Mouse (Mus musculus) hindbrain, embryonic 10.5 days (tissue): ENCODE data around the gene Tmprss15. TPM values are rescaled to one million over a fixed set of nuclear protein-coding genes. Genes with fewer than 3 reads are reported as not detected.

Experiments used
- DNase-seq: peaks from one replicate; pipeline ENCODE4 v3.0.0-alpha.2; 2017; ENCODE audit warnings: low spot score
- H3K27ac ChIP-seq: fragments of 300-500 bp; sonication (generic); 2 replicates; pipeline ENCODE4 v1.5.1; 2016; ENCODE audit warnings: mild to moderate bottlenecking, moderate library complexity
- H3K27me3 ChIP-seq: fragments of 300-500 bp; sonication (generic); 2 replicates; pipeline ENCODE4 v1.6.1; 2016; ENCODE audit warnings: mild to moderate bottlenecking; ENCODE audit not compliant: poor library complexity, insufficient read depth, severe bottlenecking
- H3K36me3 ChIP-seq: fragments of 300-500 bp; sonication (generic); 2 replicates; pipeline ENCODE4 v1.6.1; 2016; ENCODE audit warnings: mild to moderate bottlenecking, moderate library complexity
- H3K4me1 ChIP-seq: fragments of 300-500 bp; sonication (generic); replicated peaks from 2 replicates; pipeline ENCODE4 v1.6.1; 2016; ENCODE audit warnings: mild to moderate bottlenecking
- H3K4me3 ChIP-seq: fragments of 300-500 bp; sonication (generic); 2 replicates; pipeline ENCODE4 v1.5.1; 2016; ENCODE audit warnings: mild to moderate bottlenecking, moderate library complexity
- H3K9me3 ChIP-seq: fragments of 300-500 bp; sonication (generic); 2 replicates; pipeline ENCODE4 v1.6.1; 2016; ENCODE audit warnings: mild to moderate bottlenecking, moderate library complexity
- WGBS: fragments of 180-500 bp; shearing (Covaris S2); methylation state at CpG from one replicate; pipeline ENCODE4 v1.1.7; 2016; 5-methylcytosine and 5-hydroxymethylcytosine counted together
- polyA plus RNA-seq: library from polyadenylated mRNA; unstranded; fragments of >200 nt; fragmentation: Nextera tagmentation; extraction: Ambion mirVana; gene quantifications from 2 replicates; pipeline ENCODE4 v1.2.1, GENCODE M21; 2016

The Tmprss15 gene
- not detected in 2 replicates for polyA plus RNA-seq

DNA sequence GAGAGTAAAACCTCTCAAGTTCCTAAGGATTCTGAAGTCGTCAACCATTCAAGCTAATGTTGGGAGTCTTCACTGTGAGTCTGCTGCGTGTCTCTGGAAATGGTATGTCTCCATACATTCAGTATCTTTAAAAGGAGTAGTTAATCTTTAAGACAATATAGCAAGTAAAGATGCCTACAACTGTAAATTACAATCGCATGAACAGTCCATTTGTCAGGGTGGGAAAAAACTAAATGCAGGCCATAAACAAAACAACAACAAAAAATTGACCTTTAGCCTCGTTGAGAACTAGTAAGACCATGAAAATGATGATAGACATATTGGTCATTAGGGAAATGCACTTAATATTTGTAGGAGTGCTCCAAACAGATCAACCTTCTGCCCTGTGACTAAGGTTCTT, at the start of gene Tmprss15:
Gene Tmprss15, minus strand, starts transcription at position 101 of the 400 bp plus-strand sequence.
- Histone ChIP-seq H3K36me3 (no peaks in the 10 kb centered on the region), H3K27me3 (no peaks in the 10 kb centered on the region), H3K4me3 (no peak within 1 kb of the TSS), H3K4me1 (no peaks in the 10 kb centered on the region), H3K9me3 (no peaks in the 10 kb centered on the region), H3K27ac (no peak within 1 kb of the TSS)
- no peak for DNase-seq
- 85% methylated on average over 4 of the region's 4 CpGs for WGBS

DNA sequence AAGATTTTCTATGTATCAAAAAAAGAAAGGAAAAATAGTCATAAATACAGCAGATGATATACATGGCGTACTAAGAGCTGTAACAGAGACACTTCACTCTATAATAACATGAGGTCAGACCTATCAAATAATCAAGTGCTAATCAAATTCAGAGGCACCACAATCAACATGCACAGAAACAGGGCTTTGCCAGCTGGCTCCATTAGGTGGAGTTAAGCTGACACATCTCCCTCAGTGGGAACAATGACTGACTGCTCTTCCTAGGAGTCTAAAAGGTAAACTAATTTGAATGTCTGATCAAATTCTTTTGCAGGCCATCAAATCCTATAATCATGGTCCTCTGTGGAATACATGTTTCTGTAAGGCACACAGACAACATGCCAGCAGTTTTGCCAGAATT, 24.0 kb upstream of the Tmprss15 start:
- Histone ChIP-seq H3K27ac (no peak overlapping the region), H3K4me1 (peaks cover 2% of the 10 kb centered on the region; the same call in 1 of the 2 replicates), H3K9me3 (no peaks in the 10 kb centered on the region), H3K27me3 (no peaks in the 10 kb centered on the region), H3K36me3 (no peaks in the 10 kb centered on the region), H3K4me3 (no peak overlapping the region)
- no peak for DNase-seq
- WGBS, result 82% methylated on average over 1 of the region's 1 CpGs

DNA sequence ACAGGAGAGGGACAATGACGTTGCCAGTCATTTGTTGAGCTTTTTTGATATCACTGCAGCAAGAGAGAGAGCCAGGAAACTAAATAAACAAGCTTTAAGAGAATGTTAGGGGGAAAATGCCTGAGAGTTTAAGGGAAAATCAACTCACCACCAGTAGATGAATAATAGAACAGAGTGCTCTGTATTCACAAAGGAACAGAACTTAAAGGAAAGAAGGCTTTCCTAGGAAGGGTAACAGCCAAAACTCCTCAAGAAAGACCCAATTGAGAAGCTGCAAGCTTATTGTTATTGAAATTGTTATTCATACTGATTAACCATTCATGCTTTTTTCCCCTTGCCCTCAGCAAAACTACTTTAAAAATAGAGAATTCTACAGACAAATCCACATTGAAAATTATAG, 18.6 kb upstream of the Tmprss15 start:
- Histone ChIP-seq H3K36me3 (no peaks in the 10 kb centered on the region), H3K4me1 (no peaks in the 10 kb centered on the region; the same call in 1 of the 2 replicates), H3K27me3 (no peaks in the 10 kb centered on the region), H3K9me3 (no peaks in the 10 kb centered on the region), H3K4me3 (no peak overlapping the region), H3K27ac (no peak overlapping the region)
- WGBS, result 53% methylated on average over 1 of the region's 1 CpGs
- DNase-seq, result no peak

DNA sequence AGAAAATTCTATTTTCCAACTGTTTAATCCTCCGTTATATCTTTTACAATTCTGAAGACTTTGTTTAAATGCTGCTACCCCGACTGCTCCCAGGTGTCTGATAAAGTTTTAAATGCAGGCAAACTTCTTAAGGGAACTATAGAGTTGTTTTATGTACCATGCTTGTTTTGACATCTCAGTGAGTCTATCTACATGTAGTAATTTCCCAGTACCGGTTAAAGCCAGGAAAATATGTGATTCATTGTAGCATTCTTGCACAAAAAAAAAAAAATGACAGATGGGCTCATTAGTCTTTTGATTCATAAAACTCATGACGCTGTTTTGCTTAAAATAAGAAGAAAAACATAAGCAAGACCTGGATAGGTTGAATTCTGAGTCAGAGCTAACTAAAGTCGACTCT, 18.1 kb upstream of the Tmprss15 start:
- Histone ChIP-seq H3K4me3 (no peak overlapping the region), H3K4me1 (no peaks in the 10 kb centered on the region; the same call in 1 of the 2 replicates), H3K36me3 (no peaks in the 10 kb centered on the region), H3K9me3 (no peaks in the 10 kb centered on the region), H3K27me3 (no peaks in the 10 kb centered on the region), H3K27ac (no peak overlapping the region)
- no peak for DNase-seq
- WGBS, result 90% methylated on average over 5 of the region's 5 CpGs

DNA sequence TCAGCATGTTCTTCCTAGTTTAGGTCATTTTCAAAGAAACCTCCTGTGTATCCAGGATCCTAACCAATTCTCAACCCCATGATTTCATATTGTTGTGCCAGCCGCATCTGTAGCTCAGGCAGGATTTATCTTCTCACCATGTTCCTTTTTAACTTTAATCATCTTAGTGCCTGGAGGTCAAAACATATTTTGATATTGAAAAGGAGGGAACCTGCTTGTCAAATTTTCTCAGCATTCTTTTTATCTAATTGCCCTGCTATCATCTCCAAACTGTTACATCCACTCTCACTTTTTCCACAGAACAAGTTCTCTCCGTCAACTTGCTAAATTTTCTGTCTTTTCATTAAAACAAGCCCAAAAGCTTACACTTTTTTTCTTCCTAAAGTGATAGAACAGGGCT, 9.4 kb upstream of the Tmprss15 start:
- Histone ChIP-seq H3K27ac (no peak overlapping the region), H3K9me3 (no peaks in the 10 kb centered on the region), H3K36me3 (no peaks in the 10 kb centered on the region), H3K4me3 (no peak overlapping the region), H3K4me1 (no peaks in the 10 kb centered on the region), H3K27me3 (no peaks in the 10 kb centered on the region)
- DNase-seq, result no peak
- WGBS, result 85% methylated on average over 2 of the region's 2 CpGs

DNA sequence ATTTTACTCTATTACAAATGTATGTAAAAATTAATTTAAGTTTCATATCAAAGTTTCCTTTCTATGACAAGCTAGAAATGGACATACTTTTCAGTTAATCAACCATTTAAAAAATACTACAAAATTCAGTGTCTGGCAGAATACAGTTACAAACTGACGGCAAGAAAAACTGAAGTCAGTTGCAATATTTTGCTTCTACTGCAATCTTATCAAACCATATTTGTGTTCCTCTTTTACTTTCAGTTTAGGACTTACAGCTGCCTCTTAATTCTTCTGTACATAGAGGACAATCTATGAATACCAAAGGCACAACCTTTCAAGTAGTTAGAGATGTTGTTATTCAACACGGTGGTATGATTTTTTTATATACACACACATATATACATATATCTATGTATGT, 7.4 kb upstream of the Tmprss15 start:
- H3K4me3 ChIP-seq, result no peak overlapping the region
- H3K27ac ChIP-seq, result no peak overlapping the region
- H3K36me3 ChIP-seq, result no peaks in the 10 kb centered on the region
- 88% methylated on average over 2 of the region's 2 CpGs for WGBS
- no peak for DNase-seq
- H3K9me3 ChIP-seq, result no peaks in the 10 kb centered on the region
- no peaks in the 10 kb centered on the region for H3K27me3 ChIP-seq
- no peaks in the 10 kb centered on the region for H3K4me1 ChIP-seq

DNA sequence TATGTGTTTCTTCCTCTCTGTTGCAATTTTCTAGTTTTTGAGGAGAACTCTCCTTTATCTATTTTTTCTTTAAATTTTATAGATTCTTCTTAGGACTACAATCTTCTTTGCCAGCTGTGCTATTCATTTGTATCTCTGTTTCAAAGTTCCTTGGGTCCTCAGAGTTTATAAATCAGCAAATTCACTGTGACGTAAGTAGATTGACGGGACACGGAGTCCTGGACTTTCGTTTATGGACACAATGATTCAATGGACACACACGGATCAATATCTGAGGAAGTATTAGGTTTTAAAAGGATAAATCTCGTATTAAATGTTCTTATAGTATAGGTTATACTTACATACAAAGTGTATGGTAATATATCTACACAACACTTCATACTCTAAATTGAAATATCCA, 4.3 kb downstream of the Tmprss15 start:
- Histone ChIP-seq H3K9me3 (no peaks in the 10 kb centered on the region), H3K36me3 (no peaks in the 10 kb centered on the region), H3K4me1 (no peaks in the 10 kb centered on the region), H3K4me3 (no peak overlapping the region), H3K27ac (no peak overlapping the region), H3K27me3 (no peaks in the 10 kb centered on the region)
- WGBS, result 86% methylated on average over 6 of the region's 6 CpGs
- no peak for DNase-seq

DNA sequence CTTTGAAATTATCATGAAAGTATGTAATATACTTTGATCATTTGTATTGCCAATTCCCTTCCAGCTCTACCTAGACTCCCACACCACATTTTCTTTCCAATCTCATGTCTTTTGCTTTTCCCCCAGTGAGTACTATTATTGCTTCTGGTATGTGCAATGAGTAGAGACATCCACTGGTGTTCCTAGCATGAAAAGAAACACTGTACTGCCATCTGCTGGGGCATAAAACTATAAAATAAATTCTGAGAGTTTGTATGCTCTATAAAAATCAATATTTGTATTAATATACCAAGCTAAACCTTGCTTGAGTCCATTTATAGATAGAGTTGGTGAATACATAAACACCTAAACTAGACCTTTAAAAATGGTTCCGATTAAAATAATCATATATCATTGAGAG, 27.0 kb downstream of the Tmprss15 start:
- no peak overlapping the region for H3K27ac ChIP-seq
- no peaks in the 10 kb centered on the region for H3K36me3 ChIP-seq
- no peak for DNase-seq
- 92% methylated on average over 1 of the region's 1 CpGs for WGBS
- no peaks in the 10 kb centered on the region for H3K4me1 ChIP-seq
- no peaks in the 10 kb centered on the region for H3K9me3 ChIP-seq
- H3K27me3 ChIP-seq, result no peaks in the 10 kb centered on the region
- H3K4me3 ChIP-seq, result no peak overlapping the region

DNA sequence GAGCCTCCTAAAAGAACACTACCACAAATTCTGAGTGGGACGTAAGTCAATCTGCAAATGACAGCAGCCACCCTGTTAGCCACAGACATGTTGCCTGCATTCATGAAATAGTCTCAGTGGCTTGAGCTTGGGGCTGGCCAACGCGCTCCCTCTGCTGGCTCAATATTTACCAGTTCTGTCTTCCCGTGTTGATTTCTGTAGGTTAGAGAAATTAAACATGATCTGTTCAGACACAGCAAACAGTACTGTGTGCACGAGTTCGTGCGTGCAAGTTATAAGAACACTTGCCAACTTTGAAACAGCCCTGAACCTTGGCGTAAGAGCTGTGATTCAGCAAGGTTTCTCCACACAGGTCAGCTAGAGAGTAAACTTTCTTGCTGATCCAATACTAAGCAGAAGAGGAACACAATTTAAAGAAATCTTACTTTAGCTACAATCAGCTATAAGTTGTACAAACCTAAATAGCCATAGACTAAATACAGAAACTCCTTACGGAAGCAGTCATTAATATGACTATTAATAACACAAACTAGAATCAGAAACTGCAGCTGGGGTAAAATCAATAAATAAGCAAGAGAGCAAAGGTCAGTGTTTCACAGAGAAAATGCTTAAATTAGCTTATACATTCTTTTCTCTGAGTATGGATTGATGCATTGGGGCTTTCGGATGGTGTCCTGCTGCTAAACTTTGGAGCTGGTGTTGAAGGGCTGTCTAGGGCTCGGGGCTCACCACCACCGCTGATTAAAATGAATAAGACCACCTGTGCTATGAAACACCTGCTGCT, 31.9 kb downstream of the Tmprss15 start:
- 72% methylated on average over 12 of the region's 12 CpGs for WGBS

DNA sequence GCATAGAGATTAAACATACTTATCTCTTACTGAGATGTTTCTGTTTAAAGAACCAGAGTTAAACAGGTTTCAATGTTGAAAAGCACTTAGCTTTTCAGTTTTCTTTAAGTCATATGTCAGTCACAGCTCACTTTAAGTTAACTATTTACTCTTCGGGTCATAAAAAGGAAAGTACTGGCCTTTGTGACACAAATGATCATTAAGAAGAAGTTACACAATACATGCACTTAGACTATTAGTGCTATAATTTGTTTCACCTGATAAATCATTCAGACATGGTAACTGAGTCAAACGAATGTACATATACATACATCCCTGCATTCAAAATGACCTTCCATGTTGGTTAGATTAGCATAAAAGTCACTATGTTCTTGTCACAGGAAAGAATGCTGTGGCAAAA, 58.3 kb downstream of the Tmprss15 start:
- H3K9me3 ChIP-seq, result no peaks in the 10 kb centered on the region
- no peak overlapping the region for H3K4me3 ChIP-seq
- WGBS, result 86% methylated on average over 2 of the region's 2 CpGs
- no peaks in the 10 kb centered on the region for H3K4me1 ChIP-seq
- no peaks in the 10 kb centered on the region for H3K27me3 ChIP-seq
- no peak overlapping the region for H3K27ac ChIP-seq
- no peak for DNase-seq
- no peaks in the 10 kb centered on the region for H3K36me3 ChIP-seq

More for the DNA sequence above, 31.9 kb downstream of the Tmprss15 start:
- no peak overlapping the region for H3K4me3 ChIP-seq
- H3K27me3 ChIP-seq, result no peaks in the 10 kb centered on the region
- DNase-seq, result peak; percentile 30
- no peaks in the 10 kb centered on the region for H3K36me3 ChIP-seq
- H3K4me1 ChIP-seq, result no peaks in the 10 kb centered on the region
- no peak overlapping the region for H3K27ac ChIP-seq
- no peaks in the 10 kb centered on the region for H3K9me3 ChIP-seq

DNA sequence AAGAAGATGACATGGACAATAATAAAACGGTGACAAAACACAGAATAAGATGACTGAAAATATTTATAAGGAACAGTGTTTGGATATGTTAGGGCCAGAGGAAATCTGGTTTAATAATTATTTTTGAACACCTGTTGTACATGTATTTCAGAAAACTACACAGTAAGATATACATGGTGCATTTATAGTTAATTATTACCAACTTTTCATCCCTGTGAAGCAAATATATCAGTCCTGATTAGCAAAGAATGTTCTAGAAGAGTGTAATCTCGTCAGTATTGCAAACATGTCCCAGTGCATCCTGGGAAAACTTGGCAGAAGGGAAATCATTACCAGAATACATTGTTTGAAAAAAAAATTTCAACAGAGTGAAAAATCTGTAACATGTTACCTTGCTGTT, 88.1 kb downstream of the Tmprss15 start:
- H3K4me1 ChIP-seq, result no peaks in the 10 kb centered on the region
- H3K4me3 ChIP-seq, result no peak overlapping the region
- DNase-seq, result no peak
- H3K9me3 ChIP-seq, result no peaks in the 10 kb centered on the region
- H3K27ac ChIP-seq, result no peak overlapping the region
- no peaks in the 10 kb centered on the region for H3K36me3 ChIP-seq
- WGBS, result 79% methylated on average over 2 of the region's 2 CpGs
- no peaks in the 10 kb centered on the region for H3K27me3 ChIP-seq

DNA sequence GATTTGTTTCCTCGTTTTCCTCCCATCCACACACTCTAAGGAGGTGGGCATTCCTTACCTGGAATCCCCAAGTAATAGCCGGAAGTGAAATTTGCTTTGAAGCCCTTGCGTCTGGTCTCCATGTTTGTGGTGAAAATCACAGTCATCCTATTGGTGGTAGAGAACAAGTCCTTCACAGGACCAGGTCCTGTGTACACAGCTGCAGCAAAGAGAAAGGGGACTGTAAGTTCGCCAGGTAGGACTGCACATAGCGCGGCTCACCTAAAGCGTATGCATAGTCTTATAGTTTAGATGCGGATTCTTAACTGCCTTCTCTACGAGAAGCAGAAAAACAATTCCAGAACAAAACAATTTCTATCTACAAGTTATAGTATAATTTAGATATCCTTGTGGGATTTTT, 89.2 kb downstream of the Tmprss15 start:
- no peak for DNase-seq
- no peaks in the 10 kb centered on the region for H3K27me3 ChIP-seq
- 91% methylated on average over 9 of the region's 9 CpGs for WGBS

DNA sequence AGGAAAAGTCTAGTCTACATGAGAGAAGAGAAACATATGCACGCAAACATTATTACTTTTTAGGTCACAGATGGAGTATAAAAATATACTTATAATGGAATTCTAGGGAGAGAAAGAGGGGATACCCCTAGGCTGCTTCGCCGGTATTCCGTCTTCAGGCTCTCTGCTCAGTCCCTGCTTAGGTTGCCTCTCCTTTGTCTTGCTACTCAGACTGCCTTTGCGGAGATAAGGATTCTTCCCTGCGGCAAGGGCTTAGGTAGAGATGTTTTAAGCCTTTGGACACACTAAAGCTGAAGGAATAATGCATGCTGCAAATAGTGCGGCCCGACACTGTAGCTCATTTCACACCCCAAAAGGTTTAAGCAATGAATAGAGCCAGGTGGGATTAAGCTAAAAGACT, 114.5 kb downstream of the Tmprss15 start:
- Histone ChIP-seq H3K4me3 (no peak overlapping the region), H3K27me3 (no peaks in the 10 kb centered on the region), H3K4me1 (no peaks in the 10 kb centered on the region), H3K36me3 (no peaks in the 10 kb centered on the region), H3K9me3 (no peaks in the 10 kb centered on the region), H3K27ac (no peak overlapping the region)
- WGBS, result 75% methylated on average over 8 of the region's 8 CpGs
- DNase-seq, result no peak

More for the DNA sequence above, 89.2 kb downstream of the Tmprss15 start:
- Histone ChIP-seq H3K9me3 (no peaks in the 10 kb centered on the region), H3K4me1 (no peaks in the 10 kb centered on the region), H3K36me3 (no peaks in the 10 kb centered on the region), H3K4me3 (no peak overlapping the region), H3K27ac (no peak overlapping the region)

DNA sequence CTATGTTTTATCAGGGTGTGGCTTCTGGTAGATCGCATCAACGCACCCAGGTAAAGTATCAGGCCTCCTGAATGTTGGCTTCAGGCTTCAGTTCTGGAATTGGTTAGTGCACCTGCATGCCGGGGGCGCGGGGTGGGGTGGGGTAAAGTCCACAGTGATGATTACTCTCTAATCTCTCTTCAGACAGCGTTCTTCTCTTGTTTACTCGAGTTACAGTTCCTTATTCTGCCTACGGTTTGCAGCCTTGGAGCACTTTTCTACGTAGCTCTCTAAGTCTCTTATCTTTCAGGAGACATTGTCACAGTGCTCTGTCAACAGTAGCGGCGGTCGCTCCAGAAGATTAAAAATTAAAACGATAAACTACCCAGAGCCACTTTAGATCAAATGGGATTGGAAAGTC, 116.8 kb downstream of the Tmprss15 start:
- WGBS, result 91% methylated on average over 13 of the region's 13 CpGs
- H3K4me3 ChIP-seq, result no peak overlapping the region
- H3K4me1 ChIP-seq, result no peaks in the 10 kb centered on the region
- H3K9me3 ChIP-seq, result no peaks in the 10 kb centered on the region
- H3K27me3 ChIP-seq, result no peaks in the 10 kb centered on the region
- no peak for DNase-seq
- H3K36me3 ChIP-seq, result no peaks in the 10 kb centered on the region
- no peak overlapping the region for H3K27ac ChIP-seq
